Mouse (Mus musculus) myocyte (in vitro differentiated cells): ENCODE measurements around the gene Blm.

Experiments used
- CEBPB ChIP-seq: IDR thresholded peaks from 2 replicates; pipeline ENCODE4 v1.6.1; 2011; ENCODE audit warnings: mild to moderate bottlenecking, moderate library complexity; ENCODE audit not compliant: poor library complexity, insufficient read depth, severe bottlenecking
- E2F4 ChIP-seq: IDR thresholded peaks from one replicate; pipeline ENCODE4 v1.6.1; 2011; ENCODE audit warnings: mild to moderate bottlenecking, control low read depth, moderate library complexity; ENCODE audit not compliant: insufficient read depth
- MAX ChIP-seq: IDR thresholded peaks from one replicate; pipeline ENCODE4 v1.6.1; 2011; ENCODE audit warnings: low read depth, mild to moderate bottlenecking, control low read depth
- MYOD1 ChIP-seq, 3 experiments: IDR thresholded peaks; one replicate each; pipeline ENCODE4 v1.6.1; 2011; ENCODE audit warnings: control low read depth in 2 of 3, low read depth in 2 of 3, mild to moderate bottlenecking in 2 of 3, moderate library complexity in 1 of 3; ENCODE audit not compliant: insufficient read length in 2 of 3, control insufficient read depth in 1 of 3
- MYOG ChIP-seq, 3 experiments: IDR thresholded peaks; one replicate each; pipeline ENCODE4 v1.6.1; 2011; ENCODE audit warnings: control low read depth in 2 of 3, low read depth in 2 of 3, mild to moderate bottlenecking in 2 of 3; ENCODE audit not compliant: insufficient read length in 2 of 3, control insufficient read depth in 1 of 3, insufficient read depth in 1 of 3
- POLR2A ChIP-seq: IDR thresholded peaks from one replicate; pipeline ENCODE4 v1.6.1; 2011; ENCODE audit warnings: low read depth, mild to moderate bottlenecking, control low read depth, moderate library complexity; ENCODE audit not compliant: insufficient read length
- POLR2AphosphoS2 ChIP-seq: IDR thresholded peaks from one replicate; pipeline ENCODE4 v1.6.1; 2011; ENCODE audit warnings: low read depth, control low read depth; ENCODE audit not compliant: insufficient read length
- SRF ChIP-seq: IDR thresholded peaks from one replicate; pipeline ENCODE4 v1.6.1; 2011; ENCODE audit warnings: low read depth; ENCODE audit not compliant: control insufficient read depth, insufficient read length
- TCF12 ChIP-seq: IDR thresholded peaks from one replicate; pipeline ENCODE4 v1.6.1; 2011; ENCODE audit warnings: mild to moderate bottlenecking, control low read depth; ENCODE audit not compliant: poor library complexity, insufficient read depth, severe bottlenecking
- TCF3 ChIP-seq: IDR thresholded peaks from one replicate; pipeline ENCODE4 v1.6.1; 2011; ENCODE audit warnings: low read depth, control low read depth; ENCODE audit not compliant: insufficient read length
- USF1 ChIP-seq: IDR thresholded peaks from one replicate; pipeline ENCODE4 v1.6.1; 2011; ENCODE audit warnings: low read depth, mild to moderate bottlenecking, control low read depth, moderate library complexity

GRCm38 (mm10) chr7:80491995-80492394, 42.9 kb downstream of the Blm start:
- TF ChIP-seq POLR2A (no peak), E2F4 (no peak), SRF (no peak), MYOD1 (IDR thresholded peaks at IDR 0.05; ENCODE audit: control insufficient read depth in 1 of 3, insufficient read length in 2 of 3, low read depth in 2 of 3) (no peak), USF1 (no peak), POLR2AphosphoS2 (no peak), TCF3 (no peak), MYOG (IDR thresholded peaks at IDR 0.05; ENCODE audit: control insufficient read depth in 1 of 3, insufficient read depth in 1 of 3, insufficient read length in 2 of 3, low read depth in 2 of 3) (no peak), CEBPB (no peak), MAX (no peak), TCF12 (no peak)
